Mouse (Mus musculus): ENCODE results near the gene Ust.

- TF ChIP-seq CTCF (IDR thresholded peaks at IDR 0.05; ENCODE audit: borderline replicate concordance, insufficient read depth, low read length) (no peak), POLR2A (IDR thresholded peaks at IDR 0.05; ENCODE audit: low read depth, low read length) (no peak)
Measured at GRCm38 (mm10) chr10:8177618-8178017, 341.0 kb downstream of the Ust start.
